Mouse (Mus musculus): ENCODE measurements around the gene Cd151. TPM values are rescaled to one million over a fixed set of nuclear protein-coding genes. Genes with fewer than 3 reads are reported as not detected.

Cd151 gene
- polyA plus RNA-seq, 1 experiment: 414 TPM

GRCm38 (mm10) chr7:141465388-141466044 is 1.7 kb upstream of the Cd151 start:
- Histone ChIP-seq H3K4me1 (ENCODE audit: control insufficient read depth, insufficient read depth, insufficient read length, low read length) (peaks cover 44% of the 10 kb centered on the region), H3K27ac (ENCODE audit: insufficient read depth, low read depth, low read length) (peak overlapping the region; percentile 4; the same call in 1 of the 2 replicates)
- 65% methylated on average over 10 of the region's 10 CpGs for WGBS

GRCm38 (mm10) chr7:141466045-141466394 is 1.2 kb upstream of the Cd151 start:
- Histone ChIP-seq H3K4me1 (ENCODE audit: control insufficient read depth, insufficient read depth, insufficient read length, low read length) (peaks cover 40% of the 10 kb centered on the region), H3K36me3 (ENCODE audit: control insufficient read depth, insufficient read depth, low read length) (peaks cover 15% of the 10 kb centered on the region)
- 76% methylated on average over 7 of the region's 7 CpGs for WGBS

More at GRCm38 (mm10) chr7:141465388-141466044, 1.7 kb upstream of the Cd151 start:
- peaks cover 10% of the 10 kb centered on the region for H3K36me3 ChIP-seq (ENCODE audit: control insufficient read depth, insufficient read depth, low read length)
- TF ChIP-seq POLR2A (IDR thresholded peaks at IDR 0.05; ENCODE audit: low read depth, low read length) (no peak), CTCF (IDR thresholded peaks at IDR 0.05; ENCODE audit: extremely low read depth, insufficient read length, insufficient replicate concordance, low read depth, low read length) (no peak)
- no peak overlapping the region; the same call in 1 of the 2 replicates for H3K4me3 ChIP-seq (ENCODE audit: low read depth, low read length)
- H3K27me3 ChIP-seq (ENCODE audit: control insufficient read depth, insufficient read depth, low read length): no peaks in the 10 kb centered on the region

GRCm38 (mm10) chr7:141466607-141467148 is 514 bp upstream of the Cd151 start:
- Histone ChIP-seq H3K27ac (ENCODE audit: insufficient read depth, low read depth, low read length) (peak overlapping the region; percentile 26; the same call in 1 of the 2 replicates), H3K36me3 (ENCODE audit: control insufficient read depth, insufficient read depth, low read length) (peaks cover 21% of the 10 kb centered on the region), H3K4me1 (ENCODE audit: control insufficient read depth, insufficient read depth, insufficient read length, low read length) (peaks cover 39% of the 10 kb centered on the region), H3K4me3 (ENCODE audit: low read depth, low read length) (peak overlapping the region; percentile 76), H3K27me3 (ENCODE audit: control insufficient read depth, insufficient read depth, low read length) (no peaks in the 10 kb centered on the region)
- TF ChIP-seq POLR2A (IDR thresholded peaks at IDR 0.05; ENCODE audit: low read depth, low read length) (no peak), CTCF (IDR thresholded peaks at IDR 0.05; ENCODE audit: extremely low read depth, insufficient read length, insufficient replicate concordance, low read depth, low read length) (no peak)
- WGBS: 66% methylated on average over 10 of the region's 10 CpGs

More at GRCm38 (mm10) chr7:141466045-141466394, 1.2 kb upstream of the Cd151 start:
- no peaks in the 10 kb centered on the region for H3K27me3 ChIP-seq (ENCODE audit: control insufficient read depth, insufficient read depth, low read length)
- peak overlapping the region; percentile 4; the same call in 1 of the 2 replicates for H3K27ac ChIP-seq (ENCODE audit: insufficient read depth, low read depth, low read length)
- TF ChIP-seq CTCF (IDR thresholded peaks at IDR 0.05; ENCODE audit: extremely low read depth, insufficient read length, insufficient replicate concordance, low read depth, low read length): no peak
- TF ChIP-seq POLR2A (IDR thresholded peaks at IDR 0.05; ENCODE audit: low read depth, low read length): no peak
- no peak overlapping the region for H3K4me3 ChIP-seq (ENCODE audit: low read depth, low read length)

- TF ChIP-seq CTCF (IDR thresholded peaks at IDR 0.05; ENCODE audit: extremely low read depth, insufficient read length, insufficient replicate concordance, low read depth, low read length) (no peak), POLR2A (IDR thresholded peaks at IDR 0.05; ENCODE audit: low read depth, low read length) (no peak)
- H3K27me3 ChIP-seq (ENCODE audit: control insufficient read depth, insufficient read depth, low read length): no peaks in the 10 kb centered on the region
- peak overlapping the region; percentile 76 for H3K4me3 ChIP-seq (ENCODE audit: low read depth, low read length)
- H3K27ac ChIP-seq (ENCODE audit: insufficient read depth, low read depth, low read length): peak overlapping the region; percentile 87
- 9% methylated on average over 5 of the region's 5 CpGs for WGBS
- peaks cover 33% of the 10 kb centered on the region for H3K4me1 ChIP-seq (ENCODE audit: control insufficient read depth, insufficient read depth, insufficient read length, low read length)
- peaks cover 27% of the 10 kb centered on the region for H3K36me3 ChIP-seq (ENCODE audit: control insufficient read depth, insufficient read depth, low read length)
These were observed 951 bp downstream of the Cd151 start for GRCm38 (mm10) chr7:141468164-141468521.

- H3K27me3 ChIP-seq (ENCODE audit: control insufficient read depth, insufficient read depth, low read length): no peaks in the 10 kb centered on the region
- H3K4me3 ChIP-seq (ENCODE audit: low read depth, low read length): peak overlapping the region; percentile 76
- peaks cover 33% of the 10 kb centered on the region for H3K4me1 ChIP-seq (ENCODE audit: control insufficient read depth, insufficient read depth, insufficient read length, low read length)
- peaks cover 27% of the 10 kb centered on the region for H3K36me3 ChIP-seq (ENCODE audit: control insufficient read depth, insufficient read depth, low read length)
- H3K27ac ChIP-seq (ENCODE audit: insufficient read depth, low read depth, low read length): peak overlapping the region; percentile 87
- 4% methylated on average over 8 of the region's 8 CpGs for WGBS
- TF ChIP-seq POLR2A (IDR thresholded peaks at IDR 0.05; ENCODE audit: low read depth, low read length) (no peak), CTCF (IDR thresholded peaks at IDR 0.05; ENCODE audit: extremely low read depth, insufficient read length, insufficient replicate concordance, low read depth, low read length) (peak; percentile 42; the same call in 1 of the 2 replicates)
These were observed 1.5 kb downstream of the Cd151 start for GRCm38 (mm10) chr7:141468522-141469211.

GRCm38 (mm10) chr7:141469352-141469751 is 2.2 kb downstream of the Cd151 start:
- no peak for TF ChIP-seq CTCF (IDR thresholded peaks at IDR 0.05; ENCODE audit: extremely low read depth, insufficient read length, insufficient replicate concordance, low read depth, low read length)
- no peak for TF ChIP-seq POLR2A (IDR thresholded peaks at IDR 0.05; ENCODE audit: low read depth, low read length)
- Histone ChIP-seq H3K4me3 (ENCODE audit: low read depth, low read length) (0 out of 2 replicates have a peak overlapping the region, but pooled peaks have one; percentile 21), H3K27me3 (ENCODE audit: control insufficient read depth, insufficient read depth, low read length) (no peaks in the 10 kb centered on the region), H3K27ac (ENCODE audit: insufficient read depth, low read depth, low read length) (peak overlapping the region; percentile 87), H3K4me1 (ENCODE audit: control insufficient read depth, insufficient read depth, insufficient read length, low read length) (peaks cover 36% of the 10 kb centered on the region), H3K36me3 (ENCODE audit: control insufficient read depth, insufficient read depth, low read length) (peaks cover 27% of the 10 kb centered on the region)
- WGBS: 91% methylated on average over 6 of the region's 6 CpGs

All from small intestine, adult 2 months (tissue).